Mouse (Mus musculus) MEL-GATA-1-ER (cell line): ENCODE measurements around the gene Ttll3.
A peak's percentile ranks its signal among the peaks of the same experiment; 100 is the strongest.

Experiments
- DNase-seq: peaks from one replicate; pipeline ENCODE4 v3.0.0-alpha.2; 2012; ENCODE audit warnings: low read depth; ENCODE audit errors: extremely low read depth

Ttll3 gene

DNA sequence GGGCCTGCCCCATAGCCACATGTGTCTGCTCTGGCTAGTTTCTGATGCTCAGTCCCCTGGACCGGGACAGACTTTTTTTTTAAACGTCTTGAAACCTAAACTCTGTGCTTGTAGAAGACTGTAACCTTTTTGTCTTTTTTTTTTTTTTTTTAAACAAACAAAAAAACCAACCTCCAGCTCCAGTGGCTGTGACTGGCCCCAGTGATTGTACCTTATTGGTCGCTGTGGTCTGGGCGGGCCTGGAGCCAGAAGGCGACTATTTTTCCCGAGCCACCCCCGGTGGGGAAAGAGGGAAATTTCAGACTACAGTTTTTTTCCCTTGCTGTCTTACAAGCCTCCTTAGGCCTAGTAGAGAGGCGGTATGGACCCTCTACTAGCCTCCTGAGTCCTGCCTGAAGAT lies at the start of gene Ttll3:
Gene Ttll3, plus strand, starts transcription at position 301 of the 400 bp plus-strand sequence.
- DNase-seq: no peak

DNA sequence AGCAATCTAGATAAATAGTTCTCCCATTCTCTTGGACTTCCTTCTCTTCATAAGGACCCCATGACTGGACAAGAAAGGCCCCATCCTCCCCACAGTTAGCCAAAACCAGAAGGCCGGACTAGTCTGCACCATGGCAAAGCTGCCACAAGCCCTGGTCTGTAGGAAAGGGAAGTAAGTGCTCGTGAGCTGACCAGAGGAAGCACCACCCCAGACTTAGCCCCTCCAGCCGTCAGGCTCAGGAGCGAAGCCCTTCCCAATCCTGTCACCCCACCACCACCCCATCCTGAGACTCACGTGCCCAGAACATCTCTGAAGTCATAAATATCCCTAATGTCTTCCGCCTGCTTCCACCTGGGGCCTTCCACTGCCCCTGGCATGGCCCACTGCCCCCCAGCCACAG lies 47.5 kb upstream of the Ttll3 start:
- DNase-seq: no peak

DNA sequence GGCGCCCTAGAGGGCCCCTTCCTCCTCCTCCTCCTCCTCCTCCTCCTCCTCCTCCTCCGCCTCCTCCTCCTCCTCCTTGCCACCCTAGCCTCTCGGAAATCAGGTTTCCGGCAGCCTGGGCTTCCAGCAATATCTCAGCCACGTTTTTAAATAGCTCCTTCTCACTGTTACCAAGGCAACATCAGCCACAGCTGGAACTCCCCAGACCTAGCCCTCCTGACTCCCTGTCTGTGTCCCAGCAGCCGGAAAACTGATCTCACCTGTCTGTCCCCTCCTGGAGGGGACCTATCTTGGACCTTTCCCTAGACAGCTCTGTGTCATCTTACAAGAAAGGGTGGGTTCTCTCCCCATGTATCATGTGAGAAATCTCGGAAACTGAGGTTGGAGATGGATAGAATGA lies 46.8 kb upstream of the Ttll3 start:
- DNase-seq: no peak

DNA sequence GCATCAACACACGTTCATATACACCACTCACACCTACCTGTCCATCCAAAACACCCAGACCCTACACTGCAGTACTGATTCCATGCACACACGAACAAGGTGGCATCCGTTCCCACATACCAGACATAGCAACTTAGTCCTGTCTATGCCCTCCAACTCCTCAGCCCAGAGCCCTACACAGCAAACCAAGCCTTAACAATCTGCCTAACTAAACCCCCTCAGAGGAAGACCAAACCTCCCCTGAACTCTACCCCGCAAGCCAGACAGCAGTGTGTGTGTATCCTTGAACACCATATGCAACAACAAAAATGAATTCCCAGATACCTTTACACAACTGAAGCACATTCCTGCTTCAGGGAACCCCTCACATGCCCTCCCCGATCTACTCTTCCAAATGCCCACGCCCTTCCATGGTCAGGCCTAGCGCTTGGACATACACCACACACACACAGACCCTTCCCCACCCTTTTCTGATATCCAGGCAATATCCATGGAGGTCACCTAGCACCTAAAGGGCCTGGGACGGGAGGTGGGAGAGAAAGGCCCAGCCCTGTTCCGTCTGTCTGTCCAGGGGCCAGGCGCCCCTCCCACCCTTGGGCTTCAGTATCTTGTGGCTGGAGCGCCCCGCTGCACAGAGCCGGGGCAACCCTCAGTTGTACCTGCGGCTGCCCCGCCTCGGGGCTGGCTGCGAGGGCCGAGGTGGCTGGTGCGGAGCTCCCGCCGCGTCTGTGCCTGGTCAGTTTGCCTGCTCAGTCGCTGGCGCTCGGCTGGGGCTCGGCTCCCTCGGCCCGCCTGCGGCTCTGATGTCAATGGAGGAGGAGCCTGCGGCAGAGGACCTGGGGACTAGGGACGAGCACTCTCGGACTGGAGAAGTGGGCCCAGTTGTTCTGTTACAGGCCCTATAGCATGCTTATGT lies 45.6 kb upstream of the Ttll3 start, which contains the start of gene Camk1:
Gene Camk1, minus strand, starts transcription at position 808 of the 916 bp plus-strand sequence.
- DNase-seq: no peak

DNA sequence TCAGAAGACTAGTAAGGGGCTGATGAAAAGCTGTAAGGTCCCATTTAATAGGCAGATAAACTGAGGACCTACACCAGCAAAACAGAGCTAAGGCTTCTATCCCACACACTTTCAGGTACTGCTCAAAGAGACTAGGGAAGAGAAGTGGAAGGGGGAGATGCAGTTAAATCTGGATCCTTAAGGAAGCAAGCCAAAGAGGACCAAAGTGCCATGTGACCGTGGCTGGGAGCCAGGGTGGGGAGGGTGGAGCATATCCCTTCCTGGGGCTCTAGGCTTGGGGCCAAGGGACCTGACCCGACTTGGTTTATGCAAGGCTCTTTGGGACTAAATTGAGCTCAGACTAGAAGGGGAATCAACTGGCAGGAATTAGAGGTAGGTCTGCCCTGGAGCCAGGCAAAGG lies 44.7 kb upstream of the Ttll3 start:
- no peak for DNase-seq

DNA sequence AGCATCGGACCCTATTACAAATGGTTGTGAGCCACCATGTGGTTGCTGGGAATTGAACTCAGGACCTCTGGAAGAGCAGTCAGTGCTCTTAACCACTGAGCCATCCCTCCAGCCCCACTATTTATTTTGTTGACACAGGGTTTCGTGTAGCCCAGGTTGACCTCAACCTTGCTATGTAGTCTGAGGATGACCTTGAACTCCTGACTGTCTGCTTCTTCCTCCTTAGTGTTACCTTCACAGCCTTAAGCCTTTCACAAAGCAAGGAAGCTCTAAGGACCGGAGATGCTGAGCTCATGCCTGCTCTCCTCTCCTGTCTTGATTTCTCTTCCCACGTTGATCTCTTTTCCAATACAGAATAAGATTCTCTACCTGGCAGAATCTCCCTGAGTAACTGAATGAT lies 42.2 kb upstream of the Ttll3 start:
- no peak for DNase-seq

DNA sequence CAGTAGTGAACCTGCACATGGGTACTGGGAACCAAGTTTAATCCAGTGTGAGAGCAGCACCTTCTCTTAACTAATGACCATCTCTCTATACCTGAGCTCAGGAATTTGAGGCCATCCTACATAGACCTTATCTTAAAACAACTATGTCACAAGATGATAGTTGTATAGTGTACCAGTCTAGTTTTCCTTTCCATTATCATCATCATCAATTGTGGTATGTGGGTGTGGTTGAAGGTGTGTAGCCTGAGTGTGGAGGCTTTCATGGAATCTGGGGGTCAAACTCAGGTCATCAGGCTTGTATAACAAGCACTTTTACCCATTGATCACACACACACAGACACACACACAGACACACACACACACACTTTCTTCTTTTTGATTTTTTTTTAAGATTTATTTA lies 38.5 kb upstream of the Ttll3 start:
- DNase-seq: no peak

DNA sequence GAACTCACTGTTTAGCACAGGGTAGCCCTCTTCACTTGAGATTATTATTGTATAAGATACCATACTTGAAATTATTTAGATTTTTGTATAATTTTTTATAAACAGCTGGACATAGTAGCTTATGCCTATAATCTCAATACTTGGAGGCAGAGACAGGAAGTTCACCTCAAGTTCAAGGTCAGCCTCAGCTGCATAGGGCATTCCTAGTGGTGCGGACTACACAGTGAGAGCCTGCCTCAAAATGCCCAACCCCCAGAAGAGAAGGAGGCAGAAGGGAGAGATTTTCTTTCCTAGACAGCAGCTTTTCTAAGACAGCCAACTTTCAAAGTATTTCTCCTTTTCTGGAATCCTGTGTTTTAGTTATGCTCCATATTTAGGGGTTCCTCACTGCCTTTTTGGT lies 37.9 kb upstream of the Ttll3 start:
- DNase-seq: no peak

DNA sequence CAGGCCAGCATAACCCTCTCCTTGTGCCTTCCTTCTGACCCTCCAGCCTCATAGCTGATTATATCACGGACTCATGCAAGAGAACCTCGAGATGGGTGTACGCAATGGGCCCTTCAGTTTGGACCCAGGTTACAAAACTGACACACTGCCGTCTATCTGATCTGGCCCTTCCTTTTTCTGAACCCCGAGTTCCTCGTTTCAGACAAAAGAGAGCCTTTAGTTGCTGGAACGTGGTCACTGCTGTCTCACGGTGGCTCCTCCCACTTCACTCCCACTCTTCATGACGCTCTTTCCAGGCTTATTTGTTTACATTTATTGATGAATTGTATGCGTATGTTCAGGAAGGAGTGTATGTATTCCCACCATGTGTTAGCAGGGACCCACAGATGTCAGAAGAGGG lies 37.4 kb upstream of the Ttll3 start:
- DNase-seq: peak; percentile 32

DNA sequence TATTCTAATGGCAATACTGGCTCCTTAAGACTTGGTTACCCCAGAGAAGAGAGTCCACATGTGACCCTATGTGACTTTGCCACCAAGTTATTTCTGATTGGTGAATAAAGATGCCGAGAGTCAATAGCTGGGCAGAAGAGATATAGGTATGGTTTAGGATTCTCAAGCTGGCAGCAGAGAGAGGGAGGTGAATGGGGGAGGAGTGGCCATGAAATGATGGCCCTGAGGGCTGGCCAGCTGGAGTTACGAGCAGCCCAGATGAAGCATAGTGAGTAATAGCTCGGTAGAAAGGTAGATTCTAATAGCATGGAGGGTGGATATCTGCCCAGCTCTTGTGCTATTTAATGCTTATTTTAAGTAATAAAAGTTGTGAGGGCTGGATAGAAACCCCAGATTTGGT lies 36.2 kb upstream of the Ttll3 start:
- no peak for DNase-seq

DNA sequence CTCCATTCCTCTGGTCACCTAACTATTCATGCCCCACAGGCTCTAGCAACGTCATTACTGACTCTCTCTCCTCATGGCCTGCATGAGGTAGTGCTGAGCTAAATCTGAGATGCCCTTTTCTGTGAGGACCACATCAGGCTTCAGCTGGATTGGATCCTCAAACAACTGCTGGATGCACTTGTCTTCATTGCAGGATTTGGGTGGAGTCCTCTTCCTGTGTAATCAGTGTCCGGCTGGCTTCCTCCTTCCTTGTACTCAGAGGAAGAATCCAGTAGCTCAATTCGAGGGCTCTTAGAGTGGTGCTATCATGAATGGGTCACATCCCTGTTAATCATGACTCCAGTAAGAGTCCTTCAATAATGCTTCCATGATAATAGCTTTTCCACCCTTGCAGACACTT lies 35.4 kb upstream of the Ttll3 start:
- no peak for DNase-seq

DNA sequence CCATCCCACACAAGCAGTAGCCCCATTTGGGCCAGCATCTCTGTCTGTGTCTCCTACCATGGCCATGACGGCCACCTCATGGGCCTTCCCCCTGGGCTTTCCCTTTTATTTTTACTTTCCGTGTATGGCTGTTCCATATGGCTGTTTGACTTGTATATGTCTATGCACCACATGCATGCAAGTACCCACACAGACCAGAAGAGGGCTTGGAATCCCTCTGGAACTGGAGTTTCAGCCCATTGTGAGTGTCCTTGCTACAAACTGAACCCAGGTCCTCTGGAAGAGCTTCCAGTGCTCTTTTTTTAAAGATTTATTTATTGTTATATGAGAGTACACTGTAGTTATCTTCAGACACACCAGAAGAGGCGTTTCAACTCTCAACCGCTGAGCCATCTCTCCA lies 27.6 kb upstream of the Ttll3 start:
- DNase-seq: no peak

DNA sequence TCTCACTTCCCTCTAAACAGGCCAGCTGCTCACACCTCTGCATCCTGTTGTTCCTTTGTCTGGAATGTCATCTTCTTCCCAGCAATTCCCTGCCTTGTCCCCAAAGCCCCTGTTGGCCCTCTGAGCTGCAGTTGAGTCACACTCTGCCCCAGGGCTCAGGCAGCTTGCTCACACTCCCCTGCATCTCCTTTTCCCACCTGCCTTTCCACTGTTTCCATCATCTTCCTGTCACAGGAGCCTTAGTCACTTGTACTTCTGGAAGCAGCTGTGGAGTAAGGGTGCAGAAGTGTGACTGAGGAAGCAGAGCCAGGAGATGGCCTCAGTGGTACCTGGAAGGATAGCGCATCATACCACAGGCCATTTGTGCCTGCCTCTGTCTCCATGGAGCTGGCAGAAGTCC lies 26.8 kb upstream of the Ttll3 start:
- no peak for DNase-seq

DNA sequence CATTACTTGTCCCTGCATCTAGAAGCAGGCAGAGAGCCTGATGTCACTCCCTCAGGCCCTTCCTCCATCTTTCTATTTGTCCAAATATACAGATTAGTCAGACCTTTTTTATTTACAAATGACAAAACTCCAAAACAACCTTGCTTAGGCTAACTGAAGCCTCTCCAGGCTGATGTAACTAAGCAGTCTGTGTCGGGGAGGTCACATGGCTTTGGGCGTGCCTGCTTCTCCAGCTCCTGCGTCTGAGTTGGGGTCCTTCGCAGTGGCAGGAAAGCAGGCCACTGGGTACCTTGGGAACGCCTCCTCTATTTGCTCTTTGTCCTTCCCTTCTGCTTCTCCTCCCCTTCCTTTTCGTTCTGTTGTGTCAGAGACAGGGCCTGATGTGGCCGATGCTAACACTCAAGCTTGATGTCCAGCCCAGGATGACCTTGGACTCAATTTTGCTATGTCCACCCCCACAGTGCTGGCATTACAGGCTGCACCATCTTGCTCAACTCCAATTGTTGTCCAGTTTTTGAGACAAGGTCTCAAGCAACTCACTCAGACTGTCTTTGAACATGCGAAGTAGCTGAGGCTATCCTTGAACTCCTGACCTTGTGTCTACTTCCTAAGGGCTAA lies 24.4 kb upstream of the Ttll3 start:
- no peak for DNase-seq

DNA sequence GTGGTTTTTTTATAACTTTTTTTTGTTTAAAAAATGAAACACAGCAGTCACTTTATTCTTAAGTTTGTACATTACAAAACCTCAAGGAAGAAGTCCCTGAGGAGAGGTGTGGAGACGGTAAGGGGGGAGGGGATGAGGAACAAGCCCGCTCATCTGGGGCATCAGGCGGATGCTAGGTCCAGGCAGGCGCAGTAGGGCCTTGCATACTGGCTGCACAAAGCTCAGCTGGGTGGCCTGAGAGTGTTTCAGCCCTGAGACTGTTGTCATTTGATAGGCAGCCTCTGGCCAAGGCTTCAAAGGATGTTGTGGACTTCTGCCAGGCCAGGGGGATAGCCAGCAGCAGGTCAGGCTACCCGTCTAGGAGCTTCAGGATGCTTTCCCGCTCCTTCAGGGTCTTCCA lies 22.4 kb upstream of the Ttll3 start:
- no peak for DNase-seq

DNA sequence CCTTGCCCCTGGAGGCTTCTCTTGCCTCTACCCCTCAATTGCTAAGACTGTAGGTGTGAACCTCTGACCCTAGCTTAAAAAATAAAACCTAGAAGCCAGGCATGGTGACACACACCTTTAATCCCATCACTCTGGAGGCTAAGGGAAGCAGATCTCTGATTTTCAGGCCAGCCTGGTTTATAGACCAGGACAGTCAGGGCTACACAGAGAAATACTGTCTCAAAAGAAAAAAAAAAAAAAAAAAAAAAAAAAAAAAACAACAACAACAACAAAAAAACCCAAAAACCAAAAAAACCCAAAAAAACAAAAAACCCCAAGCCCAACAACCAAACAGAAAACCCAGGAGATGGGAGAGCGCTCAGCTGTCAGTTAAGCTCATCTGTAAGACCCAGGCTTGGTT lies 21.5 kb upstream of the Ttll3 start:
- DNase-seq: no peak

DNA sequence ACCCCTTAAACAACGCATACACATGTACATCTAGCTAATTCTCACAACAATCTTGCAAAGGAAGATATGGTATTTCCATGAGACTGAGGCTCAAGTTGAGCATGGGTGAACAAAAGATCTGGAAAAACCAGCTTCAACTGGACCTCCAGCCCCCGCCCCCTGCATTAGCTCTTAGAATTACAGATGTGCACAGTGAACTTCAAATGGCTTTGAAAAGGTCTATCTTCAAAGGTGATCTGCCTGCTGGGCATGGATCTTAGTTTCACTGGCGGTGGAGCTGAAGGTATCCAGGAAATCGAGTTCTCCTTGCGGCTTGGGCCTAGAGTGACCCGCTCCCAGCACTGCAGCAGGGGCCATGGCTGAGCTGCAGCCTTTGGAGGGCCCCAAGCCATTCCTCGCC lies 20.9 kb upstream of the Ttll3 start:
- no peak for DNase-seq

DNA sequence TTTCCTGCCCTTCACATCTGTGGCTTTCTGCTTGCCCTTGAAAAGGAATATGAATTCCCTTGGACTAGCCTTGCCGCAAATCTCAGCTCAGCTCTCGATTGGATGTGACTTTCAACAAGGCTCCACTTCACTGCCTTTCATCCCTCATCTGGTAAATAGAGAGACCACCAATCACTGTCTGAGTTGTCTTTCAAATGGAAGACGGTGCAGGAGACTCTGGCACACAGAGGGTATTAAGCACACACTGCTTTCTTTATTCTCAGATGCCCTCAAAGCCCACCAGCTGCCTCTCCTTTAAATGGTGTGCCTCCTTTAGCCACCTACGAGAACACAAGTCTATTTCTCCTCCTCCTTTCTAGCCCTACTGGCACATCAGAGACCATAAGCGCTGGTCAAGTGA lies 20.5 kb upstream of the Ttll3 start:
- DNase-seq: no peak

DNA sequence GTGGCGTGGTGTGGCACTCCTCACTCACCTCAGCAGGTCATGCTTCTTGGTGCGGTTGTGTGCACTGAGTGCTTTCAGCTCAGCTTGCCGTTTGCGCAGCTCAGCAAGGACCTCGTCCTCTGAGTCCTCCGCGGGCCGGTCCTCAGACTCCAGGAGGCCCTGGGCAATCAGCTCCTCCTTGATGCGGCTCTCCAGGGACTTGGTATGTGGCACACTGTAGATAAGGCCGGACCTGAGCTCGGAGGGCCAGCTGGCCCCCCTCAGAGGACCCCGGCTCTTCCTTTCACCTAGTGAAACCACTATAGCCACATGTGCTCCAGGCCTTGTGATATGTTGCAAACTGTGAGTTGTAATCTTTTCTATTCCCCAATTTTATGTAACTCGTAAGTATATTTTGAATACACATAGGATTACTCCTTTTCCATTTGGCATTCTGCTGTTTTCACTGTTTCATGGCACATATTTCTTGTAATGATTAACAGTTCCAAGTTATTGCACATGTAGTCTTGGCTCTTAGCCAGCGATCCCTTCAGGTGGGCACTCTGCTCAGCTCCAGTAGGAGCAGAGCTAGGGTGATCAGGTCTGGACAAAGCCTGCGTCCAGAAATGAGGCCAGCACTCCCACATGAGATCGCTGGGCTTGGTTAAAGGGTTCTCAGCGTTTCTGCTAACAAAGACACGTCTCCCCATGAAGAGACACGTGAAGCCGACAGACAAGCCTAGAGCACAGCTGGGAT lies 18.7 kb upstream of the Ttll3 start:
- DNase-seq: no peak

DNA sequence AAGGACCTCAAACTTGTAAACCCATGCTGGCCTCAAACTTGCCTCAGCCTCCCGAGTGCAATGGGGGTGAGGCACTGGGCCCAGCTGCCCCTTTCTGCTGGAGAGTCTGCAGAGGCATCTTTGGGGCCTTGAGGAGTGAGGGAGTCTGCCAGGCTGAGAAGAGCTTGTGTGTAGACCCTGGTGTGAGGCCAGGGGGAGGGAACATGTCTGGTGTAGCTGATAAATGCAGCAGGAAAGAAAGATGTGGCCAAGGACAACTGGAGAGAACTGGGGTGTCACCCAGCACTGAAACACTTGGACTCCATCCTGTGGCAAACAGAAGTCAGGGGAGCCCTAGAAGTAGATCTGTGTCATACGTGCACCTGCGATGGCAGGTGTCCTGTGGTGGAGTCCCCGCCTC lies 15.6 kb upstream of the Ttll3 start:
- DNase-seq: no peak

DNA sequence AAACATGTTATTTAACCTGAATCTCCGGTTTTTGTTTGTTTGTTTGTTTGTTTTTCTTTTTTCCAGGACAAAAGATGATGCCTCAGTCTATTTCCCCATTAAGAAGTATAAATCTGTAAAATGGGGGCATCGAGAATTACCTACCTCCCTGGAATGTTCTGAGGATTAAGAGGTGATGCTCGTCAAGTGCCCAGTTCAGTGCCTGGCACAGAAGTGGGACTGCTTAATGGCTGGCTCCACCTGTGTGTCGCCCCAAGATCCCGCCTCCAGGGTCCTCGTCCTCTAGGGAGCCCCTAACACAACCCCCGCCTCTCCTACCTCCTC lies 11.9 kb upstream of the Ttll3 start:
- DNase-seq: no peak
